Mouse (Mus musculus) limb, embryonic 10.5 days (tissue): ENCODE results near the gene Hmox1. TPM values are rescaled to one million over a fixed set of nuclear protein-coding genes. Genes with fewer than 3 reads are reported as not detected.
A peak's percentile ranks its signal among the peaks of the same experiment; 100 is the strongest.

Experiments used
- DNase-seq: peaks from one replicate; pipeline ENCODE4 v3.0.0-alpha.2; 2017; ENCODE audit warnings: low spot score
- H3K27ac ChIP-seq: fragments of 300-500 bp; sonication (generic); 2 replicates; pipeline ENCODE4 v1.5.1; 2016; ENCODE audit warnings: mild to moderate bottlenecking
- H3K27me3 ChIP-seq: fragments of 300-500 bp; sonication (generic); 2 replicates; pipeline ENCODE4 v1.6.1; 2016; ENCODE audit warnings: low read depth, mild to moderate bottlenecking; ENCODE audit not compliant: poor library complexity, severe bottlenecking
- H3K36me3 ChIP-seq: fragments of 300-500 bp; sonication (generic); 2 replicates; pipeline ENCODE4 v1.6.1; 2016; ENCODE audit warnings: mild to moderate bottlenecking, moderate library complexity
- H3K4me1 ChIP-seq: fragments of 300-500 bp; sonication (generic); 2 replicates; pipeline ENCODE4 v1.6.1; 2016
- H3K4me3 ChIP-seq: fragments of 300-500 bp; sonication (generic); 2 replicates; pipeline ENCODE4 v1.5.1; 2016; ENCODE audit warnings: mild to moderate bottlenecking, moderate library complexity
- H3K9me3 ChIP-seq: fragments of 300-500 bp; sonication (generic); replicated peaks from 2 replicates; pipeline ENCODE4 v1.6.1; 2016; ENCODE audit warnings: mild to moderate bottlenecking
- WGBS: fragments of 180-500 bp; shearing (Covaris S2); methylation state at CpG from one replicate; pipeline ENCODE4 v1.1.7; 2016; 5-methylcytosine and 5-hydroxymethylcytosine counted together
- polyA plus RNA-seq: library from polyadenylated mRNA; unstranded; fragments of >200 nt; fragmentation: Nextera tagmentation; extraction: Ambion mirVana; gene quantifications from 2 replicates; pipeline ENCODE4 v1.2.1, GENCODE M21; 2016

Gene Hmox1
- polyA plus RNA-seq, 1 experiment from 2014 or later: 22.9 TPM

GRCm38 (mm10) chr8:75108527-75109235 is 15.3 kb downstream of the Hmox1 start:
- WGBS: under 1% methylated on average over 9 of the region's 9 CpGs
- Histone ChIP-seq H3K27ac (peak overlapping the region; percentile 97), H3K4me3 (peak overlapping the region; percentile 83), H3K9me3 (no peaks in the 10 kb centered on the region), H3K4me1 (peaks cover 21% of the 10 kb centered on the region), H3K36me3 (peaks cover 37% of the 10 kb centered on the region), H3K27me3 (no peaks in the 10 kb centered on the region)
- peak; percentile 79 for DNase-seq

GRCm38 (mm10) chr8:75109236-75109967 is 16.0 kb downstream of the Hmox1 start, which contains the start of gene Mcm5:
TSS of gene Mcm5 (plus strand) at chr8:75109569.
- under 1% methylated on average over 59 of the region's 59 CpGs for WGBS
- H3K4me1 ChIP-seq: peaks cover 21% of the 10 kb centered on the region
- no peaks in the 10 kb centered on the region for H3K9me3 ChIP-seq
- H3K36me3 ChIP-seq: peaks cover 44% of the 10 kb centered on the region
- H3K27me3 ChIP-seq: no peaks in the 10 kb centered on the region
- H3K27ac ChIP-seq: peak within 1 kb of the TSS; percentile 97
- DNase-seq: peak; percentile 99
- peak within 1 kb of the TSS; percentile 83 for H3K4me3 ChIP-seq

- peak; percentile 40 for DNase-seq
- peak overlapping the region; percentile 83 for H3K4me3 ChIP-seq
- H3K4me1 ChIP-seq: peaks cover 21% of the 10 kb centered on the region
- H3K27ac ChIP-seq: peak overlapping the region; percentile 97
- no peaks in the 10 kb centered on the region for H3K27me3 ChIP-seq
- H3K9me3 ChIP-seq: no peaks in the 10 kb centered on the region
- 19% methylated on average over 13 of the region's 13 CpGs for WGBS
- H3K36me3 ChIP-seq: peaks cover 51% of the 10 kb centered on the region
Observed at GRCm38 (mm10) chr8:75110093-75110492, 16.7 kb downstream of the Hmox1 start.

- Histone ChIP-seq H3K4me3 (no peak overlapping the region), H3K36me3 (peaks cover 100% of the 10 kb centered on the region), H3K27me3 (no peaks in the 10 kb centered on the region), H3K4me1 (no peaks in the 10 kb centered on the region), H3K9me3 (no peaks in the 10 kb centered on the region), H3K27ac (no peak overlapping the region)
- no peak for DNase-seq
- WGBS: 95% methylated on average over 1 of the region's 1 CpGs
Observed at GRCm38 (mm10) chr8:75118505-75118904, 25.1 kb downstream of the Hmox1 start.

DNA sequence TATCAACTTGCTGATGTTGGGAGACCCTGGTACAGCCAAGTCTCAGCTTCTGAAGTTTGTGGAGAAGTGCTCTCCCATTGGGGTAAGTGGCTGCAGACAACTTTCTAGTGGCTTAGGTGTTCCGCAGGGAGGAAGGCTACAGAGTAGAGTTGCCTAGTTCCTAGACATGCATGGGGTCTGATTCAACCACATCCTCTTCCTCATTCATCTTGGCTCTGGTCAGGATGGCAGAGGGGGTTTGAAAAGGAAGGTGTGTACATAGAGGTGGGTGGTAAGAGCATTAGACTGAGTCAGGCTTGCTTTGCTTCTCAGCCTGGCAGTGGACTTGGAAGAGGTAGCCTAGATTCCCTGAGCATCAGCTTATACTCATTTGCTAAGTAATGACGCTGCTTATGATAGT is 25.9 kb downstream of the Hmox1 start:
- Histone ChIP-seq H3K27ac (no peak overlapping the region), H3K9me3 (no peaks in the 10 kb centered on the region), H3K27me3 (no peaks in the 10 kb centered on the region), H3K4me3 (no peak overlapping the region), H3K4me1 (no peaks in the 10 kb centered on the region), H3K36me3 (peaks cover 100% of the 10 kb centered on the region)
- no peak for DNase-seq
- 94% methylated on average over 2 of the region's 2 CpGs for WGBS

- WGBS: 91% methylated on average over 2 of the region's 2 CpGs
- no peaks in the 10 kb centered on the region for H3K9me3 ChIP-seq
- no peak overlapping the region for H3K27ac ChIP-seq
- H3K36me3 ChIP-seq: peaks cover 100% of the 10 kb centered on the region
- H3K27me3 ChIP-seq: no peaks in the 10 kb centered on the region
- no peak for DNase-seq
- no peaks in the 10 kb centered on the region for H3K4me1 ChIP-seq
- H3K4me3 ChIP-seq: no peak overlapping the region
Observed at GRCm38 (mm10) chr8:75119747-75120146, 26.3 kb downstream of the Hmox1 start.

DNA sequence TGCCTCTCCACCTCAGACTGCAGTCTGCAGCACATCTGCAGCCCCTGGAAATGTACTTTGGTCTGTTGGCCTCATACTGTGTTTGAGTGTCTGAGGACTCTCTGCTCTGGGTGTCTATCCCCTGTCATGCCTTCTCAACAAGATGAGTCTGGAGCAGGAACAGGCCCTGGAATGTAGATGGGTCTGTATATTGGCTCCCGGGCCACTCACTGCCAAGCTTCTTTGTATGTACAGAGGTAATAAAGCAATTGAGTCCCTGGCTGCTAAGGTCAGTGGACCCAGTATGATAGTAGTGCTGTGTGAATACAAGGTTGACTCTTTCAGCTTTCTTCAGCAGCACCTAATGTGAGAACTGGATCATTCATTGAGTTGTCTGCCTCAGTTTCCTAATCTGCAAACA is 34.0 kb downstream of the Hmox1 start:
- no peaks in the 10 kb centered on the region for H3K27me3 ChIP-seq
- 81% methylated on average over 1 of the region's 1 CpGs for WGBS
- DNase-seq: no peak
- no peak overlapping the region for H3K4me3 ChIP-seq
- peaks cover 95% of the 10 kb centered on the region for H3K36me3 ChIP-seq
- no peaks in the 10 kb centered on the region for H3K9me3 ChIP-seq
- H3K27ac ChIP-seq: no peak overlapping the region
- H3K4me1 ChIP-seq: no peaks in the 10 kb centered on the region

GRCm38 (mm10) chr8:75132485-75132884 is 39.1 kb downstream of the Hmox1 start:
- no peaks in the 10 kb centered on the region for H3K4me1 ChIP-seq
- no peaks in the 10 kb centered on the region for H3K27me3 ChIP-seq
- no peaks in the 10 kb centered on the region for H3K9me3 ChIP-seq
- peak; percentile 46 for DNase-seq
- WGBS: 14% methylated on average over 3 of the region's 3 CpGs
- no peak overlapping the region for H3K4me3 ChIP-seq
- H3K36me3 ChIP-seq: peaks cover 50% of the 10 kb centered on the region
- no peak overlapping the region for H3K27ac ChIP-seq

- WGBS: 73% methylated on average over 2 of the region's 2 CpGs
- no peaks in the 10 kb centered on the region for H3K4me1 ChIP-seq
- peaks cover 41% of the 10 kb centered on the region for H3K36me3 ChIP-seq
- DNase-seq: no peak
- H3K4me3 ChIP-seq: no peak overlapping the region
- H3K9me3 ChIP-seq: no peaks in the 10 kb centered on the region
- H3K27ac ChIP-seq: no peak overlapping the region
- H3K27me3 ChIP-seq: no peaks in the 10 kb centered on the region
Observed at GRCm38 (mm10) chr8:75133399-75133798, 40.0 kb downstream of the Hmox1 start.

DNA sequence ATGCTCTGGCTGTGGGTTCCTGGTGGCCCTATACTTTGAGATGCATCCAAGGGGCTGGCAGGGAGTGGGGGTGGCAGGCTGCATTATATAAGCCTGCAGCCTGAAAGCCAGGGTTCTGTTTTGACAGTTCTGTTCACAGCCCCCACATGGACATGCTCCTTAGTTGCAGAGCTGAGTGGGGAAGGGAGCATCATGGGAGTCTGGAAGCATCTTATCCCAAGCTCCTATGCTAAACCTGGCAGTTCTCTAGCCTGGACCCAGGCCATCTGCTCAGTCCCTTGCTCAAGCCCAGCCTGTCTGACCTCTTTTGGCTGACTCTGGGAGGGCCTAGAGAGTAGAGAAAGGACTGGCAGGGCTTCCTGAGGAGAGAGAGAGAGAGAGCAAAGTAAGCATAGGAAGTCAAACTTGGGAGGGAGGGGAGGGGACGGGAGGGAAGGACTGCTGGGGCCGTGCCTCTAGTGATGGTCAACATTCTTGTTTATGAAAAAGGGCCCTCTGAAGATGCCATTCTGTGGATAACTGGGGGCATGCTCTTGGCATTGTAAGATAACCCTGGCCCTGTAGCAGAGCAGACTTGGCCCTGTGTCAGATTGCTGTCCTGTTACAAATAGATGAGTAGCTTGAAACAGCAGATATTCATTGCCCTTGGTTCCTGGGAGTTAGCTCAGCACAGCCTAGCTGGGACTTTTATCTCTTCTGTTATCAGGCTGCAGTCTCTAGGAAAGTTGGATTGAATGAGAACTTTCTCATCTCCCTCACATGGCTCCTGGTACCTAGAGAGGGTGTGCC is 41.4 kb downstream of the Hmox1 start:
- 70% methylated on average over 2 of the region's 2 CpGs for WGBS
- Histone ChIP-seq H3K9me3 (no peaks in the 10 kb centered on the region), H3K4me1 (no peaks in the 10 kb centered on the region), H3K4me3 (no peak overlapping the region), H3K27me3 (no peaks in the 10 kb centered on the region), H3K36me3 (peaks cover 27% of the 10 kb centered on the region), H3K27ac (no peak overlapping the region)
- DNase-seq: no peak

- peaks cover 17% of the 10 kb centered on the region for H3K36me3 ChIP-seq
- 58% methylated on average over 1 of the region's 1 CpGs for WGBS
- H3K27me3 ChIP-seq: no peaks in the 10 kb centered on the region
- DNase-seq: no peak
- no peak overlapping the region for H3K4me3 ChIP-seq
- H3K27ac ChIP-seq: no peak overlapping the region
- no peaks in the 10 kb centered on the region for H3K9me3 ChIP-seq
- H3K4me1 ChIP-seq: no peaks in the 10 kb centered on the region
Observed at GRCm38 (mm10) chr8:75135756-75136155, 42.3 kb downstream of the Hmox1 start.

DNA sequence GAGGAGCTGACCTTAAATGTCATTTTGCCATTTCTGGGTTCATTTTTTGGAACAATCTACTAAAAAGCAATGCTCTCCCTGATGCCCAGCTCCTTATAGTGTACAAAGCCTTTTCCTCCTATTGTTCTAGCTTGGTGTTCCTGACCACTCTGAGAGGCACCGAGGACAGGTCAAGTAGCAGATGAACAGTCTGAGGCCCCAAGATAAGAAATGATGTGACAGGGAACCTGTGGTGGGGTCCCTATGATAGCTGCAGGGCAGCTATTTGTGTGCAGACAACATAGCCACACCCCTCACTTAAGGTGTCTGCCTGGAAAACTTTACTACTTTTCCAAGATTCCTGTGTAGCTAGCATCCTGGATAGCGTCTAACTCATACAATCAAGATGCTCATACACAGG is 42.8 kb downstream of the Hmox1 start:
- Histone ChIP-seq H3K4me1 (no peaks in the 10 kb centered on the region), H3K9me3 (no peaks in the 10 kb centered on the region), H3K4me3 (no peak overlapping the region), H3K36me3 (peaks cover 12% of the 10 kb centered on the region), H3K27ac (no peak overlapping the region), H3K27me3 (no peaks in the 10 kb centered on the region)
- DNase-seq: no peak
- 79% methylated on average over 2 of the region's 2 CpGs for WGBS

GRCm38 (mm10) chr8:75137536-75137935 is 44.1 kb downstream of the Hmox1 start:
- Histone ChIP-seq H3K4me1 (no peaks in the 10 kb centered on the region), H3K27me3 (no peaks in the 10 kb centered on the region), H3K4me3 (no peak overlapping the region), H3K9me3 (no peaks in the 10 kb centered on the region), H3K36me3 (0 out of 2 replicates have a peak, but pooled peaks cover 6% of the 10 kb centered on the region), H3K27ac (no peak overlapping the region)
- no peak for DNase-seq
- 77% methylated on average over 3 of the region's 3 CpGs for WGBS
